Mouse (Mus musculus) hematopoietic stem cell, adult 5-6 weeks (primary cell): Measurements from ENCODE around the gene Inpp4a. TPM values are rescaled to one million over a fixed set of nuclear protein-coding genes. Genes with fewer than 3 reads are reported as not detected.

ENCODE experiments used
- ATAC-seq, 2 experiments: fragments of 125-278 bp in 1 of 2; replicated peaks in 1 of 2; 2 replicates each; pipeline ENCODE4 v1.8.0; 2016 to 2017; ENCODE audit warnings: inconsistent platforms in 2 of 2, mild to moderate bottlenecking in 2 of 2, moderate number of reproducible peaks in 2 of 2, low read depth in 1 of 2, moderate TSS enrichment in 1 of 2; ENCODE audit not compliant: low FRiP score in 2 of 2, poor library complexity in 2 of 2, severe bottlenecking in 2 of 2, insufficient read depth in 1 of 2, low TSS enrichment in 1 of 2
- total RNA-seq: library from RNA; stranded (forward); fragments of 172-1452, 232-1000 nt; gene quantifications from 2 replicates; pipeline ENCODE4 v1.2.3, GENCODE M21; 2017

The Inpp4a gene
- total RNA-seq, 1 experiment from 2014 or later: 10.3 TPM

DNA sequence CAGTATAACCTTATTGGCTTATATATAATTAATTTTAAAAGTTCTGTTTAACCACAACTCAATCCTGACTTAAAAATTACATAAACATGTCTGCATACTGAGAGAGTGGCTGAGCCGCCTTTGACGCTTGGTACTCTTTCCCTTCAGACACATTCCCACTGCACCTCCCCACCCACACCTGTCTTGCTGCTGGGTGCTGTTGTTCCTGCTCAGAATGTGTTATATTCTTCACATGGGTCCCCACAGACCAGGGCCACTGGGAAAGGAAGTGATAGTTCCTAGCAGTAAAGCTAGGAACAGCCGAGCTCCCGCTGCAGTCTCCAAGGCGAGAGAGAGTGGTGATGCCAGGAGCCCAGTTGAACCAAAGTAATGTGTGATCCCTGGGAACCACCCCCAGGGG is 78.4 kb downstream of the Inpp4a start:
- ATAC-seq: no peak

DNA sequence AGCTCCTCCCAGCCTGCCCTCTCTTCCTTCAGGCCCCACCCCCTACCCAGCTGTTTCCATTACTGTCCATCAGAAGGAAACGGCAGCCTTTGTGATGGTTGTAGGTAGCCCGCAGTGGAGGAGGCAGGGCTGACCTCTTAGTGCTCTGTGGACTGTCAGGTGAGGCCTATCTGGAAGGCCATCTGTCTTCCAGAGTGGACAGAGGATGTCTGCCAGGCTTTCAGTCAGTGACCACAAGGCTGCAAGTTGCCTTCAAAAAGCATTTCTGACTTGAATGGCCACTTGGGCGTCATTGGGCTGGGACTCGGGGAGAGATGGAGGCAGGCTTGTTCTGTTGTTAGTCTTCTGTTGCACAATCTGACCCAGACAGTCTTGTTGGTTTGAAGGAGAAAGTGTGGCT is 79.9 kb downstream of the Inpp4a start:
- ATAC-seq: no peak

DNA sequence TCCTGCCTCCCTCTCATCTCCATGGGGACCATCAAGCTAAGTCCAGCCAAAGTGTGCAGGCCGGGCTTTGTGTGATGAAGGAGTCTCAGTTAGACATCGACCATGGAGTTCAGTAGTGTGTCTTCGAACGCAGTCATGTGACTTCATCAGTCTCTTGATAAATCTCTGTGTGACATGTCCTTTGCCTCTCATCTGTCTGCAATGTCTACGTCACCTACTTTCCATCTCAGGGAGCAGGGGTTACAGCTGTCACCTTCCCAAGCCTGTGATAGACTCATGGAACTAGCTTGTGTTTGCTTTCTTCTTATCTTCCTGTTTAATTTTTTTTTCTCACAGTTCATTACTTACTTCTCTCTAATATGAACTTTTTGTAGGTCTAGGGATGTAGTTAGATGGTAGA is 81.2 kb downstream of the Inpp4a start:
- ATAC-seq: no peak

DNA sequence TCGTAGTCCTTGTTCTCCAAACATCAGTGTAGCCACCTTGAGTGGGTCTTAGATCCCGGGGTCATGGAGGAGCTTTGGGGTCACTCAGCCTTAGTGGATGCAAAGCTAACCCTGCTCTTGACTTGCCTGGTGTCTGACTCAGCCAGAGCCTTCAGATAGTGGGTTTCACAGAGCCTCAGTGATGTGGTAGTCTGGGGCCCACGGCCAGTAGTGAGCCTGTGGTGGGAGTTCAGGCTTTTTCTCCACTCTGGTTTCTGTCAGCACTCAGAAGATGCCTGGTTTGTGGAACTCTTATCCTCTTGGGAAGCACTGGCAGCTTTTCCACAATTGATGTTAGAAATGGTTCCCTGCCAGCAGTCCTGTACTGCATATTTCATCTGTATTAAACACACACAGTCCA is 84.6 kb downstream of the Inpp4a start:
- ATAC-seq: no peak

DNA sequence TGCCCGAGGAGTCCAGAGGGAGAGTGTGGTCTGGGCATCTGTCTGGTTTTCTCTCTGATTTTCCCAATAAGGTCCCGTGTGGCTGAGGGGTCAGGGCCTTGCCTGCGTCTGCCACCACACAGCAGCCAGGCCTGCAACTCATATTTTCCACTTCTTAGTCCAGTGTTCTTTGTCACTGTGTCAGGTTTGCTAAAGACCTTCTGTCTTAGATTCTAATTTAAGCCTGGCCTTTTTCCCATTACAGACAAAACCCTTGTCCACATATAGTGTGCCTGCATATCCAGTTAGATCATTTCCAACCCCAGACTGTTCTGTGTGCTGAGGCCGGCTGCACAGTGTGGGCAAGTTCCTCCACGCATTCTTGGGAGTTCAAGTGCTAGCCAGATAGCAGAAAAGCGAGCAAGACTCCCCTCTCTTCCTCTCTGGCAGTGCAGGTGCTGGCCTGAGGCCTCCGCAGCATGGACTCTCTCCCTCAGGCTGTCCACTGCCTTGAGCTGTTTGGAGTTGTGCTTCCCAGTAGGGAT is 86.8 kb downstream of the Inpp4a start:
- ATAC-seq: no peak

DNA sequence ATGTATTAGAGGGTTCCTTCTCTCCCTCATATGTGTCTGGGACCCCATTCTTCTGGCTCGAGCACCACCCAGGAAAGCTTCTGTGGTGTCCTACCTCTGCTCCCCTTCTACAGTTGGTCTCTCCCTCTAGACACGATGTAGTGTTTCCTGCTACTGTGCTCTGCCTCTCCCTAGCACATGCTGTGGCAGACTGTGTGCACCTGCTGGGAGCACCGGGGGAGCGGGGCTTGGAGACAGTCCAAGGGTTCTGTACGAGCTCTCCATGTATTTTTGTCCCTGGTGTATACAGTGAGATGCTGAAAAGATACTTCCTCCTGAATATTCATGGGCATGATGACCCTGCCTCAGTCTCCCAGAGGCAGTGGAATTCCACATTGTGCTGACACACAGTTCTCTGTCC is 93.5 kb downstream of the Inpp4a start:
- no peak for ATAC-seq

DNA sequence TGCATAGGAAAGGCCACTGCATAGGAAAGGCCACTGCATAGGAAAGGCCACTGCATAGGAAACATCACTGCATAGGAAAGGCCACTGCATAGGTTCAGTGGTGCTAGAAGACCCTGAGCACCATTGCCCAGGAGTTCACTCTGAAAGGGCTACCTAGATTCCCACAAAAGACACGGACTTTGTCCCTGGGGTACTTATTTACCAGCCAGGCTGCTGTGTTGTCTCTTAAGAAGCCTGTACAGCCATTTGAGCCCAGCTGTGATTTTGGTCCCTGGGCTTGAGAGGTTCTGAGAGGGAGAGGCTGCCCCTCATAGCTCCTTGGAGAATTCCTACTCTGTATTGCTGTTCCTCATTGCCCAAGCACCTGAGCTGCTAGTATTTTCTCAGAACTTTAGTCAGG is 96.8 kb downstream of the Inpp4a start:
- ATAC-seq: no peak

DNA sequence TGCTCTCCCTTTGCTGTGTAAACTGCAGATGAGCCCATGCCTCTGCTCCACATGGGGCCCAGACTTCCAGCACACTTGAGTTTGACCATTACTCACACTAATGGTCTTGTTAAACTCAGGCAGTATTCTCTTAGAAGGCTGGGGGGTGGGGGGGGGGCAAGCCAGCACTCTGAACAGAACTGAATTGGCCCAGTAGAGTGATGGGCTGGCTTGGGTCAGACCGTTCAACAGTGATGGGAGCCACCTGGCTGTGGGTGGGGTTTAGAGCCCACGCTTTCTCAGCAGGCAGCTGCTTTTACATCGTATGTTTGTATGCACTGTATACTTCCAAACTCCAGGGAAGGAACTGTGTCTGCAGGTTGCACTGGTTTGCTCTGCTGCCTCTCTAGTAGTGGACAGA is 99.3 kb downstream of the Inpp4a start:
- ATAC-seq: no peak

DNA sequence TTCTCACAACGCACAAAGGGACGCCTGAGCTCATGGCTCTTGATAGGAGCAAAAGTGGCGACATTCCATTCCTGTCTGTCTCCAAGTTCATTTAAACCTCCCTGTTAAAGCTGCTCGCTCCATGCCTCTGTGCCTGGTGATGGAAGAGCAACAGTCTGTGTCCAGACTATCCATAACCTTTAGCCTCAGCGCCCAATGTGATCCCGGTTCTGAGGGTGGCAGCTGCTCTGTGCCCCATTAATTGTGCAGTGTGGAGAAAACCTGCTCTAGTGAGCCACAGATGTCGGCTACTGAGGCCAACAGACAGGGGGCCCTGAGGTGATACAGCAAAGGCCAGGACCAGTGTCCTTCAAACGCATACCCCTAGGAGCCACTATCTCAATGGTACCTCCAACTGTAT is 100.1 kb downstream of the Inpp4a start:
- ATAC-seq: no peak

DNA sequence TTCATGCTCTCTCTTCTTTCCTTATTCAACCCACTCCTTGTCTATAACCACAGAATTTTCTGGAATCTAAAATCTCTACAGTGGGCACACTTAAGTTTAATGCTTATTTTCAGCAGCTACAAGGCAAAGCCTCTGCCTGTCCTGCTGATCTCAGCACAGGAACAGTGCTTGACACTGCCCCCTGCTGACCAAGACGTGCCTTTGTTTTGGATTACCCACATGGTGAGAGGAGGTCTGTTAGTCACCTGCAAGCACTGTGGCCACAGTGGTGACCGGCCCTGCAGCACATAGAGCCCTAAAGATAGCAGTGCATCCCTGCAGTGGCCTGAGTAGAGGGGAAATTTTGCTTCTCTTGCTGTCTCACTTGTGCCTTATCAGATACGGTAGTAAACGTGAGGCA is 102.0 kb downstream of the Inpp4a start:
- peak; percentile 72 to 74; a peak in 3 of 4 replicates for ATAC-seq

DNA sequence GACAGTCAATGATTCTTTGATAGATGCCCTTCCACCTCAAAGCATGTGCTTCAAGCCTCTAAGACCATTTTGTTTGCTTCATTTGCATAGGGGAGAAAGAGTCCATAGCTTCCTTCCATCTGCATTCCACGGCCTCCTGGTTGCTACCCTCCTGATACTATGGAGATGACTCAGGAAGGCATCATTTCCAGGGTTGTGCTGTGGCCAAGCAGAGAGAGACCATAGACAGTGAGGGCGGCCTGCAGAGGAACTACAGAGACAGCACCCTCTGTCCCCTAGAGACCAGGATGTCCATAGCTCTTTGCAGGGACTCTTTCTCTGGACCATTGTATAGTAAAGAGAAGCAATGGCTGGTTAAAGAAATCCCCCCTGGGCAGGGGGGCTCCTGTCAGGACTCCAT is 105.5 kb downstream of the Inpp4a start:
- no peak for ATAC-seq

DNA sequence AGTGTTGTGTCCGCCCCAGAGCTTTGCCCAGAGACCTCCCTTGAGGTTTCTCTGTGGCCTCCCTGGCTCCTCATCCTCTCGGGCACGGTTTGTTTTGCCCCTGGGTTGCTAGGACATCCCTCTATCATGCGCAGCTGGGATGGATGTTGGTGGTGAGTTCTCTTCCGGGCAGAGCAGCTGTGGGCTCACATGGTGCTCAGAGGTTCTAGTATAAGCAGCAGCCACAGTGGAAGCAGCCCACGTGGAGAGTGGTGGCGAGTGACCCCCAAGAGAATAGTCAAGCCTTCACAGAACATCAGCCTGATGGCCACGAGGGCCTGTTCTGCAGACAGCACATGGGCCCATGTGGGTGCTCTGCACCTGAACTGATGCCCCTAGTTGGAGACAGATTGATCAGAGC is 107.6 kb downstream of the Inpp4a start:
- ATAC-seq: no peak

DNA sequence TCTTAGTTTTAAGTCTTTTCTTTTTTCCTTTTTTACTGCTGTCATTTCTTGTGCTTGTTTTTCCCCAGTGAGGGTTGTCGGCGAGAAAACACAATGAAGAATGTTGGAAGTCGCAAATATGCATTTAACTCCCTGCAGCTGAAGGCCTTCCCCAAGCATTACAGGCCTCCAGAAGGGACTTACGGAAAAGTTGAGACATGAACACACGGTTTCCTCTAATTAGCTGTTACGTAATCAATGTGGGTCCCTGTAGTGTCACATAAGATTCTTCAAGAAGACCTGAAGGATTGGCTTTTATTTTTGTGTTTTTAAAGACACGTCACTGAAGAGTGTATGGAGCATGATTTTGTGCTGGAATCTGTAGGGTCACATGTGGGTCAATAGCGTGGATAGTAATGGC is 108.4 kb downstream of the Inpp4a start:
- ATAC-seq: no peak

DNA sequence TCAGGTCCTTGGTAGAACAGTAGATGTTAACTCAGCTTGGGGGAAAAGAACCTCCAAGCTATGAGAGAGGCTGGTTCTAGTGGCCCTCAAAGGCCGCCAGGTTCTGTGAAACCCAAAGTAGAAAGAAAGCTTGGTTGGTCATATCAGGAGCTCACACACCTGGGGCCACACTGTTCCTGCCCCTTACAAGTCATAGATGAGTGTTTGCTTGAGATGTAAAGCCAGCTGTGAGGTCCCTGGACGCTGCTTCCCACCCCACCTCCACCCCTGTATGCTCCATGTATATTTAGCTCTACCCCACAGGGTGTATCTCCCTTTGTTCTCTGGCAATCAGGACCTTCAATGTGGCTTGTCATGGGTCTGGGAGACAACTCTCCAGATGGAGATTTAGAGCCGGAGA is 109.0 kb downstream of the Inpp4a start:
- no peak for ATAC-seq

DNA sequence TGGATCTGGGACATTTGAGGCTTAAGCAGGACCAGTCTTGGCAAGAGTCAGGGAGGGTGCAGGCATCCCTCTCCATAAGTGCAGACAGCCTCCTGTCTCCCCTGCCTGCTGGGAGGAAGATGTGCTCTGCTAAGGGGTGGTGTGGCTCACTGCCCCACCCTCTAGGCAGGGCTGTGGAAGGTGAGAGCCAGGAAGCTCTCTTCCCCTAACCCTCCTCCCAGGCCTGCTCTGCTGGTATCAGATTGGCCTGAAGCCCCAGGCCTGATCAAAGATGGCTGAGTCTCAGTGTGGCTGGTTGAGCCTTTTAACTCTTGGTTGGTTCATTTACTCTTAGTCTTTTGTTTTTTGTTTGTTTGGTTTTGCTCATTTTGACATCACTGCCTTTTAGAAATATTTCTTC is 110.0 kb downstream of the Inpp4a start:
- no peak for ATAC-seq

DNA sequence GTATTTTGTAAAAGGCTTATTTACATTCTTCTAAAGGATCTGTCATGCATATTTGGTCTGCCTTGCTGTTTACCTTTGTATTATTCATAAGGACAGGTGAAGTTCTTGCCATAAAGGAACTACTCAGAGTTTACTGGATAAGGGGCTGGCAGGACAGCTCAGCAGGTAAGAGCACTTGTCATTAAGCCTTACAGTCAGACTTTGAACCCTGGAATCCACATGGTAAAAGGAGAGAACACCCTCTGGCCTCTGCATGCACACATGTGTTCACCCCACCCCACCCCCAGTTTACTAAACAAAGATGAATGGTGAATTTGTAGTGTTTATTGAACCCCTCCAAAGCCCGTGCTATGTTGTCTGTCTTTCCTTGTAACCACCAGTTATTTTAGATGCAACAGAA is 115.7 kb downstream of the Inpp4a start:
- ATAC-seq: no peak

DNA sequence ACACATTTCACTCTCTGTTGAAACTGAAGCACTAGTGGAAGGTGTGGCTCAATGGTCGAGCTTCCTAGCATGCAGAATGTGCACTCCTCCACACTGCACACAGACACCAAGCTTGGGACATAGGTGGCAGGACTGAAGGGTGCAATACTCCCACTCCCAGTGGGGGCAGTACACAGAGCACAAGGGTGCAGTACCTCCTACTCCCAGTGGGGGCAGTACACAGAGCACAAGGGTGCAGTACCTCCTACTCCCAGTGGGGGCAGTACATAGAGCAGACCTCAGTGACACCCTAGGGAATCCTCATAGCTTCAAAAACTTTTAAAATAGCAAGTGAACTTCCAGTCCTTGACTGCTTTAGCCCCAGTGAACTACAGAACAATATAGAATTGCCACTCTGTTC is 119.8 kb downstream of the Inpp4a start:
- peak; percentile 96 to 98 for ATAC-seq

DNA sequence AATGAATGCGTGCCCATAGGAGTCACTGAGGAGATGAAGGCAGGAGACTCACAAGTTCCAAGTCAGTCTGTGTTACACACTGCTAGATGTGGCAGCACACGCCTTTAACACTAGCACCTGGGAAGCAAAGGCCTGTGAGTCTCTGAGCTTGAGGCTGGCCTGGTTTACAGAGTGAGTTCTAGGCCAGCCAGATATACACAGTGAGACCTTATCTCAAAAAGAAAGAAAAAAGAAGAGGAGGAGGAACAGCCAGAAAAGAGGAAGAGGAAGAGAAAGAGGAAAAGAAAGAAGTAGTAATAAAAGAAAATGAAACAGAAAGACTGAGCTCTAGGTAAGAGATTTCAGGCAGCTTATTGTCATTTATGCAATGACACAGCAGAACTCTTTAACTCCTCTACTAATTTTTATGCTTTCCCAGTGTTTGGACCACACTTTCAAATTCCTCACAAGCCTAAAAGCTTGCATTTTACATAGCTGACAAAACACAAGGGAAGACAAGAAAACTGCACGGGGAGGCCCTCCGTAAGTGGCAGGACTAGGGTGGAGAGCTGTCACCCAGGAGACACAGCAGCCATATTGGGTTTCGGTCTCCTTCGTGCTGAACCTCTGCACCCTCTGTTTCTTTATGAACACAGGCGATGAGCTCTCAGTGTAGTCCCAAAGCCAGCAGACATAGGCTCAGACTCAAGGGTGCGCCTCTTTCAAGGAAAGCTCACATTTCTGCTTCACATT is 127.6 kb downstream of the Inpp4a start:
- no peak for ATAC-seq

DNA sequence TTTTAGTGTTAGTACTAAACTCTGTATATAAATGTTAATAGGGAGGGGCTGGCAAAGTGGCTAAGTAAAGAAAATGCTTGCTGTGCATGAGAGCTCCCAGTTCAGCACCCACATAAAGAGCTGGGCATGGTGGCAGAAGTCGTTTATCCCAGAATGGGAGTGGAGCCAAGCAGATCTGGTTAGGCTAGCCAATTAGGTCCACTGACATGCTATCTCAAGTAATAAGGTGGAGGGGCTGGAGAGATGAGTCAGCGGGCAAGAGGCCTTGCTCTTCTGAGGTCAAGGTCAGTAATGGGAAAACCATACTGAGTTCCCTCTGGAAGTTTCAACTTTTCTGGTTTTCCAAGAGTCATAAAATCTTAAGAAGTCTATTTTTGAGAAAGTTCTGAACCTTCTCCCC is 129.2 kb downstream of the Inpp4a start:
- no peak for ATAC-seq
